Mouse (Mus musculus): ENCODE measurements around the gene H2-DMb1.
"Not testable (repeated sequence)": the region's sequence is repeated elsewhere in the genome, so short reads cannot be mapped to it uniquely, and the experiment has no call there.

Gene H2-DMb1

GRCm38 (mm10) chr17:34123111-34123510, 29.8 kb upstream of the H2-DMb1 start:
- no peak for DNase-seq (ENCODE audit: low read depth)

- no peak for DNase-seq (ENCODE audit: low read depth)
These were observed 29.4 kb upstream of the H2-DMb1 start for GRCm38 (mm10) chr17:34123518-34123917.

DNA sequence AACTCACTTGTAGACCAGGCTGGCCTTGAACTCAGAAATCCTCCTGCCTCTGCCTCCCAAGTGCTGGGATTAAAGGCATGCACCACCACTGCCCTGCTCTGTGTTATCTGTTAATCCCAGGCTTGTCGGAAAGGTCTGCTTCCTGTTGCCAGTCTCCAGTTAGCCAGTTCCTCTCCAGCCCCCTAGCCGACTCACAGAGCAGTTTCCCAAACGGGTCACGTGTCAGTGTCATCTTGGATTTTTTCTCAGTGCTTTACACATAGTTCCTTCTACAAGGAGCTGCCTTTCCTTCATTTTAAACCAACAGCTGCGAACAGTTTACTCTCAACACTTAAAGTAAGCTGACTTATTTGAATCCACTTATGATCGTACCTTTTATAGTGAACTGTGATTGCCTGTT, 28.2 kb upstream of the H2-DMb1 start:
- DNase-seq (ENCODE audit: low read depth) = no peak

- DNase-seq (ENCODE audit: low read depth) = no peak
These were observed 25.9 kb upstream of the H2-DMb1 start for GRCm38 (mm10) chr17:34126826-34127420.

DNA sequence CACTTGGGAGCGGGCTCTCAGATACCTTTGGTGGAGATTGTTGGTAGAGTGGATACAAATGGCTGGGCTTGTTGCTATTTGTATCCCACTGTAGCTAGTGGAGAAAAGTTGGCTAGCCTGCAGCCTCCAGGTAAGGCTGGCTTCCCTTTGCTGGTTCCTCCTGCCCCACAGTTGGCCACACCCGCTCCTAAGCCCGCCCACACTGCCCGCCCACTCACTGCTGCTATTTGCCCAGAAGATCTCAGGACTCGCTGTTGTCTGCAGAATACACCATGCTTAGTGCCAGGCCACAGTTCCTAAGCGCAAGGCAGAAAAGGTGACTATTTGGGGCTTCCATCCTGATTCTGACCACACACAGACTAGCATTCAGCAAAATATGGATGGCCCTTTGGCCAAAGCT, 25.4 kb upstream of the H2-DMb1 start:
- DNase-seq (ENCODE audit: low read depth) = no peak

- no peak for DNase-seq (ENCODE audit: low read depth)
These were observed 24.5 kb upstream of the H2-DMb1 start for GRCm38 (mm10) chr17:34128264-34128937.

GRCm38 (mm10) chr17:34128944-34129791, 23.7 kb upstream of the H2-DMb1 start:
- DNase-seq (ENCODE audit: low read depth) = no peak

- DNase-seq (ENCODE audit: low read depth) = no peak
These were observed 22.6 kb upstream of the H2-DMb1 start for GRCm38 (mm10) chr17:34130073-34130947.

GRCm38 (mm10) chr17:34131911-34132310, 21.0 kb upstream of the H2-DMb1 start:
- DNase-seq (ENCODE audit: low read depth) = no peak

- DNase-seq (ENCODE audit: low read depth) = no peak
These were observed 19.6 kb upstream of the H2-DMb1 start for GRCm38 (mm10) chr17:34133289-34133688.

- DNase-seq (ENCODE audit: low read depth) = no peak
These were observed 18.4 kb upstream of the H2-DMb1 start for GRCm38 (mm10) chr17:34134451-34134850.

DNA sequence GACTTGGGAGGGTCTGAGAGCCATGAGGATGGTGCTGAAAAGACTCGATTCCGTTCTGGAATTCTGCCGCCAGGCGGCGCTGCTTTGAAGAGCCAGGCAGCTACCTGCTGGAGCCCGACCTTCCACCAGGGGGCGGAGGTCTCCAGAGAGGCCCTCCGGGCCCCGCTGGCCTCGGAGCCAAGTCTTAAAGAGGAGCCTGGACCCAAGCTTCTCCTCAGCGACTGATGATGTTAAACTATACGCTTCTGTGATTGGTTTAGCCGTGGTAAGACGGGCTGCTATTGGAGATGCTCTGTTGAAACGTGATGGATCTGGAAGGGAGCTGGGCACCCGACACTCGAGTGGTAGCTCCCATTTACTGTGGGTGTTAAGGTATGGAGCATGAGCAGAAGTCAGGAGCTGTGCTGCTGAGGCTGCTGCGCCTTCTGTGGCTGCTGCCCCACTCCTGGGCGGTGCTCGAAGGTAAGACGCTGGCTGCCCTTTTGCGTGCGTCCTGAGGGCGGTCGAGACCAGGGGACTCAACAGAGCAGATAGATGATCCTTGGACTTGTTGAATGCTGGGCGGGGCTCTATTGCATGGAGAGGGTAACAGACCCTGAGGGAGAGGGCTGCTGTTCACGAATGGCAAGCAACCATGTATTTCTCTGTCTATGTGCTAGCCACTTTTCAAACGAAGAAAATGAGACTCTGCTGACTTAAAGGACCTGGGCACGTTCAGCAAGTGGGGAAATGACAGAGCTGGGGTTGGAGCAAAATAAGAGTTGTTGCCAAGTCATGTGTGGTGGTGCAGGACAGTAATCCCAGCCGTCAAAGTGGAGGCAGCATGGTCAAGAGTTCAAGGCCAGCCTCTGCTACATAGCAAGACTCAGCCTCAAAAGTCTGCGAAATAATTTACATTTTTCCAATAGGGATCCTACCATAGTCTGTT, 17.3 kb upstream of the H2-DMb1 start:
- DNase-seq (ENCODE audit: low read depth) = peak; percentile 100

GRCm38 (mm10) chr17:34137601-34138000, 15.3 kb upstream of the H2-DMb1 start:
- DNase-seq (ENCODE audit: low read depth) = no peak

DNA sequence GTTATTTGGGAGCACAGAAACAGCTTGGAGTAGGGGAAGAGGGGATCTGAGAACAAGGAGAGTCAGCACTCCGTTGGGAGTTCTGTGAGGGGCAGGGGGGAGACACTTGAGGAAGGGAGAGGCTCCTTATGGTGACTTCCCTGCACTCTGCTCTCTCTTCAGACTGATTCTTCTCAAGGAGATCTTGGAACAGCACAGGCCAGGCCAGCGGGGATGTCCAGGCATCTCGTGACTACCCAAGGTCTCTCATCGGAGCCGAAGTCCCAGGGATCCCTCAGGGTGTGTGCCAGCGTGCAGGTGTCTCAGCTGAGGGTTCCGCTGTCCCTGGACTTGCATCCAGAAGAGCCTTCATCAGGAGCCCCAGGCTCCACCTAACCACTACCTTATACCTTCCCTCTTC, 14.2 kb upstream of the H2-DMb1 start:
- DNase-seq (ENCODE audit: low read depth) = no peak

DNA sequence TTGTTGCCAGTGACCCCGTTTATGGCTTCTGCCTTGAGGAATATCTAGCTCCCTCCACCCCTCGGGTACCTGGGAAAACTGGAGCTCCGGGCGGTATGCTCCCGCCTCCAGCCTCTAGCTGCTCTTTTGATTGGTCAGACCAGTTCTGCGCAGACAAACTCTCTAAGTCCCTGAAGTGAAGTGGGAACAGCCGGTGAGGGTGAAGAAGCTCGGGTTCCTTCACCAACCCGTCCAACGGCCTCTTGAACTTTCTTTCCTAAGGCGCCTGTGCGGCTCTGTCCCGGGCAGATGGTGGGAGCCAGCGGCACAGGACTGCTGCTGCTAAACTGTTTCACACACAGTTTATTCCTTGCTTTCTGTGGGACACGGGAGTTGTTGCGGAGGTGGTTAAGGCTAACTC, 13.5 kb upstream of the H2-DMb1 start:
- no peak for DNase-seq (ENCODE audit: low read depth)

GRCm38 (mm10) chr17:34140240-34140639, 12.6 kb upstream of the H2-DMb1 start:
- no peak for DNase-seq (ENCODE audit: low read depth)

GRCm38 (mm10) chr17:34141448-34141847, 11.4 kb upstream of the H2-DMb1 start:
- no peak for DNase-seq (ENCODE audit: low read depth)

DNA sequence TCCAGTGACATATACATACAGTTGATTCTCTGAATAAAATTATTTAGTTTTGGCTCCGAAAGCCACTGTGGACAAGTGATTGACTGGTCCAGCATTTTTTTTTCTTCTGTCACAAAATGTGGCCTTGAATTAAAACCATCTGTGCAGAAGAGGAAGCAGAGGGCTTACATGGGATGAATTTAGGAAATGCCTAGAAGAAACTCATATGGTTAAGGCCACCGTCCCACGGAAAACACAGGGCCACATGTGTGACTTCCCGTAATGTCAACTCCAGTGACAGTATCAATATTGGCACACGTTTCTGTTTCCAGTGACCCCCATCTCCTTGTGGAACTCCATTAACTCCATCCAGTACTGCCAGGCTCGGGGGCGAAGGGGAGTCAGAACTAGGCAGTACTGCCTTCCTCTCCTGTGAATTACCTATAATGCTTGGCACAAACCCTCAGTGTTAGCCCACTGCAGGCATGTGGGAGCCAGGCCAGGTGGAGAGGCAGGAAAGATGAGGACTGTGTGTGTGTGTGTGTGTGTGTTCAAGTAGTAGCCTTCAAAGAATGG, 10.3 kb upstream of the H2-DMb1 start:
- DNase-seq (ENCODE audit: low read depth) = no peak

DNA sequence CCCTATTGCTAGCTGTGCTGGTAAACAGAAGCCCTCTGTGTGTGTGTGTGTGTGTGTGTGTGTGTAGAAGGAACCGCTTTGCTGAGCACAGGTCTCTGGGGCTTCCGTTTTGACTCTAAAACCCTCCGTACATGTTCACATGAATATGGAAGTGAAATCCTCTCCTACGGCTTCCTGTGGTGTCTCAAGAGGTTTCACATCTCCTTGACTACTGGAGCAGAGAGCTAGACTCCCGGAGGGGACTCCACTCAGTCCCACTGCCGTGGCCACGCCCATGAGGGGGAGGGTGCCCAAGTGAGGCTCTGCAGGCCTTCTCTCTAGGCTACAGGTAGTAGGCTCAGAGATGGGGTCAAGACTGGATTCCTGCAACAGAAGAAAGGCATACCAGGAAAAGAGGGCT, 9.8 kb upstream of the H2-DMb1 start, which contains the start of gene H2-DMb2:
Gene H2-DMb2 (plus strand): TSS at position 275 of the 400 bp plus-strand sequence.
- DNase-seq (ENCODE audit: low read depth) = no peak

- DNase-seq (ENCODE audit: low read depth) = no peak
These were observed 9.4 kb upstream of the H2-DMb1 start for GRCm38 (mm10) chr17:34143461-34143860.

GRCm38 (mm10) chr17:34144221-34144620, 8.7 kb upstream of the H2-DMb1 start:
- not testable (repeated sequence) for DNase-seq (ENCODE audit: low read depth)
